Mouse (Mus musculus) midbrain, embryonic 16.5 days (tissue): ENCODE data around the gene U90926. TPM values are rescaled to one million over a fixed set of nuclear protein-coding genes. Genes with fewer than 3 reads are reported as not detected.
A peak's percentile ranks its signal among the peaks of the same experiment; 100 is the strongest.

Experiments
- ATAC-seq: fragments of 200-750 bp; cut with Nextera tagmentation; 2 replicates; pipeline ENCODE4 v1.8.0; 2017; ENCODE audit warnings: moderate TSS enrichment
- H3K27ac ChIP-seq: fragments of 300-500 bp; sonication (generic); 2 replicates; pipeline ENCODE4 v1.5.1; 2014; ENCODE audit warnings: mild to moderate bottlenecking, low read length, mixed read lengths
- H3K27me3 ChIP-seq: fragments of 300-500 bp; sonication (generic); 2 replicates; pipeline ENCODE4 v1.6.1; 2014; ENCODE audit warnings: low read depth, low read length, mixed read lengths; ENCODE audit not compliant: control insufficient read depth, insufficient read depth
- H3K36me3 ChIP-seq: fragments of 300-500 bp; sonication (generic); 2 replicates; pipeline ENCODE4 v1.6.1; 2014; ENCODE audit warnings: mild to moderate bottlenecking, low read length, moderate library complexity, mixed read lengths; ENCODE audit not compliant: control insufficient read depth, insufficient read depth
- H3K4me1 ChIP-seq: fragments of 300-500 bp; sonication (generic); 2 replicates; pipeline ENCODE4 v1.6.1; 2014; ENCODE audit warnings: mild to moderate bottlenecking, low read length, mixed read lengths; ENCODE audit not compliant: control insufficient read depth, insufficient read depth
- H3K4me2 ChIP-seq: fragments of 300-500 bp; sonication (generic); 2 replicates; pipeline ENCODE4 v1.6.1; 2014; ENCODE audit warnings: mild to moderate bottlenecking, low read length, mixed read lengths
- H3K4me3 ChIP-seq: fragments of 300-500 bp; sonication (generic); 2 replicates; pipeline ENCODE4 v1.5.1; 2014; ENCODE audit warnings: low read depth, mild to moderate bottlenecking, low read length, moderate library complexity, mixed read lengths
- H3K9ac ChIP-seq: fragments of 300-500 bp; sonication (generic); 2 replicates; pipeline ENCODE4 v1.6.1; 2014; ENCODE audit warnings: low read depth, low read length, mixed read lengths
- H3K9me3 ChIP-seq: fragments of 300-500 bp; sonication (generic); replicated peaks from 2 replicates; pipeline ENCODE4 v1.6.1; 2014; ENCODE audit warnings: mild to moderate bottlenecking, low read length, mixed read lengths; ENCODE audit not compliant: control insufficient read depth, poor library complexity, severe bottlenecking
- WGBS: fragments of 180-500 bp; shearing (Covaris S2); extraction: QIAGEN DNeasy Blood & Tissue Kit; methylation state at CpG from one replicate; pipeline ENCODE4 v1.1.7; 2014; 5-methylcytosine and 5-hydroxymethylcytosine counted together
- polyA plus RNA-seq: library from polyadenylated mRNA; unstranded; fragments of >200 nt; fragmentation: Nextera tagmentation; extraction: Ambion mirVana; gene quantifications from 2 replicates; pipeline ENCODE4 v1.2.1, GENCODE M21; 2015

U90926 gene
- not detected in 2 replicates for polyA plus RNA-seq

GRCm38 (mm10) chr5:92215308-92215707 is at the start of gene U90926:
Gene U90926, minus strand, starts transcription at chr5:92215408.
- ATAC-seq, result no peak
- H3K4me2 ChIP-seq, result no peak within 1 kb of the TSS
- WGBS, result 95% methylated on average over 4 of the region's 4 CpGs
- H3K4me1 ChIP-seq, result peaks cover 7% of the 10 kb centered on the region; the same call in 1 of the 2 replicates
- no peaks in the 10 kb centered on the region for H3K36me3 ChIP-seq
- H3K27ac ChIP-seq, result no peak within 1 kb of the TSS
- no peak within 1 kb of the TSS for H3K4me3 ChIP-seq
- H3K9me3 ChIP-seq, result no peaks in the 10 kb centered on the region
- no peak within 1 kb of the TSS for H3K9ac ChIP-seq
- no peaks in the 10 kb centered on the region for H3K27me3 ChIP-seq

- Histone ChIP-seq H3K4me3 (no peak overlapping the region), H3K4me2 (no peak overlapping the region), H3K9me3 (no peaks in the 10 kb centered on the region), H3K36me3 (no peaks in the 10 kb centered on the region), H3K9ac (no peak overlapping the region), H3K27ac (peak overlapping the region; percentile 19; the same call in 1 of the 2 replicates), H3K27me3 (no peaks in the 10 kb centered on the region), H3K4me1 (no peaks in the 10 kb centered on the region)
- WGBS, result 4% methylated on average over 4 of the region's 4 CpGs
- ATAC-seq, result peak; percentile 92
Measured at GRCm38 (mm10) chr5:92263761-92264359, 48.7 kb upstream of the U90926 start.

GRCm38 (mm10) chr5:92262646-92263045 is 47.4 kb upstream of the U90926 start:
- no peak overlapping the region for H3K9ac ChIP-seq
- no peaks in the 10 kb centered on the region for H3K4me1 ChIP-seq
- no peak overlapping the region for H3K27ac ChIP-seq
- 94% methylated on average over 8 of the region's 8 CpGs for WGBS
- H3K36me3 ChIP-seq, result no peaks in the 10 kb centered on the region
- H3K4me2 ChIP-seq, result no peak overlapping the region
- H3K4me3 ChIP-seq, result no peak overlapping the region
- ATAC-seq, result no peak
- no peaks in the 10 kb centered on the region for H3K9me3 ChIP-seq
- no peaks in the 10 kb centered on the region for H3K27me3 ChIP-seq

GRCm38 (mm10) chr5:92256218-92256617 is 41.0 kb upstream of the U90926 start, which contains the start of gene Ppef2:
Gene Ppef2, minus strand, starts transcription at chr5:92256278.
- no peaks in the 10 kb centered on the region for H3K36me3 ChIP-seq
- no peak within 1 kb of the TSS for H3K27ac ChIP-seq

GRCm38 (mm10) chr5:92254476-92254875 is 39.3 kb upstream of the U90926 start:
- no peak overlapping the region for H3K4me2 ChIP-seq
- no peak for ATAC-seq
- H3K4me3 ChIP-seq, result no peak overlapping the region
- H3K4me1 ChIP-seq, result no peaks in the 10 kb centered on the region
- no peak overlapping the region for H3K9ac ChIP-seq
- 0 out of 2 replicates have a peak, but pooled peaks cover 4% of the 10 kb centered on the region for H3K9me3 ChIP-seq
- no peak overlapping the region for H3K27ac ChIP-seq
- WGBS, result 67% methylated on average over 6 of the region's 6 CpGs
- no peaks in the 10 kb centered on the region for H3K36me3 ChIP-seq
- H3K27me3 ChIP-seq, result no peaks in the 10 kb centered on the region

More at GRCm38 (mm10) chr5:92256218-92256617, 41.0 kb upstream of the U90926 start, which contains the start of gene Ppef2:
- no peaks in the 10 kb centered on the region for H3K27me3 ChIP-seq
- WGBS, result 6% methylated on average over 6 of the region's 6 CpGs
- no peak within 1 kb of the TSS for H3K4me3 ChIP-seq
- ATAC-seq, result no peak
- no peaks in the 10 kb centered on the region for H3K4me1 ChIP-seq
- H3K9ac ChIP-seq, result no peak within 1 kb of the TSS
- H3K9me3 ChIP-seq, result no peaks in the 10 kb centered on the region
- H3K4me2 ChIP-seq, result no peak within 1 kb of the TSS

GRCm38 (mm10) chr5:92252797-92253343 is 37.7 kb upstream of the U90926 start:
- WGBS, result 12% methylated on average over 18 of the region's 18 CpGs
- Histone ChIP-seq H3K9ac (no peak overlapping the region), H3K9me3 (0 out of 2 replicates have a peak, but pooled peaks cover 4% of the 10 kb centered on the region), H3K27ac (no peak overlapping the region), H3K4me2 (peak overlapping the region; percentile 37), H3K4me1 (no peaks in the 10 kb centered on the region), H3K27me3 (no peaks in the 10 kb centered on the region), H3K4me3 (peak overlapping the region; percentile 11; the same call in 1 of the 2 replicates), H3K36me3 (no peaks in the 10 kb centered on the region)
- ATAC-seq, result peak; percentile 82

- Histone ChIP-seq H3K4me3 (no peak overlapping the region), H3K9me3 (0 out of 2 replicates have a peak, but pooled peaks cover 4% of the 10 kb centered on the region), H3K4me2 (no peak overlapping the region), H3K36me3 (no peaks in the 10 kb centered on the region), H3K9ac (no peak overlapping the region), H3K27me3 (no peaks in the 10 kb centered on the region), H3K27ac (no peak overlapping the region), H3K4me1 (no peaks in the 10 kb centered on the region)
- ATAC-seq, result no peak
- 94% methylated on average over 6 of the region's 6 CpGs for WGBS
Measured at GRCm38 (mm10) chr5:92252031-92252430, 36.8 kb upstream of the U90926 start.

GRCm38 (mm10) chr5:92248614-92249013 is 33.4 kb upstream of the U90926 start:
- ATAC-seq, result no peak
- Histone ChIP-seq H3K4me1 (no peaks in the 10 kb centered on the region), H3K27me3 (no peaks in the 10 kb centered on the region), H3K9me3 (0 out of 2 replicates have a peak, but pooled peaks cover 4% of the 10 kb centered on the region), H3K4me2 (no peak overlapping the region), H3K27ac (no peak overlapping the region), H3K36me3 (no peaks in the 10 kb centered on the region), H3K9ac (no peak overlapping the region), H3K4me3 (no peak overlapping the region)
- WGBS, result 88% methylated on average over 11 of the region's 11 CpGs

- no peak for ATAC-seq
- no peaks in the 10 kb centered on the region for H3K4me1 ChIP-seq
- H3K9ac ChIP-seq, result no peak overlapping the region
- 89% methylated on average over 9 of the region's 9 CpGs for WGBS
- no peak overlapping the region for H3K4me3 ChIP-seq
- H3K36me3 ChIP-seq, result no peaks in the 10 kb centered on the region
- H3K27me3 ChIP-seq, result no peaks in the 10 kb centered on the region
- 0 out of 2 replicates have a peak, but pooled peaks cover 4% of the 10 kb centered on the region for H3K9me3 ChIP-seq
- H3K27ac ChIP-seq, result no peak overlapping the region
- no peak overlapping the region for H3K4me2 ChIP-seq
Measured at GRCm38 (mm10) chr5:92245483-92245882, 30.3 kb upstream of the U90926 start.
